ENCODE assay signal across 12 mouse cellular contexts in the genomic region with DNA sequence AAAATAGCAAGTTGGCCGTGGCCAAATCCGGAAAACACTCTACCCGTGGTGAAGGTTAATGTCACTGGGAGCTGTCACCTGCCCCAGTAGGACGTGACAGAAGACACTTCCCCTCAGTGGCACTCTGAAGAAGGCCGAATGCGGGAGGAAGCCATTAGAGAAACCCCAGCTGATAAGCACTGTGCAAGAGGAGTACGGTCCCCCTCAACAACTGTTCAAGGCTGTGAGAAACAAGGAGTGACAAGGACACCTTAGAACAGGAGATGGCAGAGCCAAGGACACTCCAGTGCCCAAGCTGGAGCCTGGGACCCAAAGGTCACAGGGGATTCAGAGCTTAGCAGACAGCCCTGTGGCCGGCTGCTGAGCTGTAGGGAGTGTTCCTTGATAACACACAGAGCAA. TPM values are rescaled to one million over a fixed set of nuclear protein-coding genes. Genes with fewer than 3 reads are reported as not detected.
DNase-seq lines count a peak whose midpoint lies in the region; ATAC-seq lines count a peak whose summit lies in the region.
"Had no signal": no experiment of that assay in that cellular context is flagged by ENCODE, and none has a peak within 500 bp of the region (broad histone marks: within the 10 kb centered on the region; RNA-seq: fewer than 3 reads in every experiment).

No protein-coding gene starts in this region.

- ATAC-seq in liver, embryonic 11.5 days (replicated peaks; ENCODE audit: low FRiP score) = no peak
- ATAC-seq: forebrain, embryonic 16.5 days had no signal

- H3K36me3 ChIP-seq in liver, embryonic 11.5 days (ENCODE audit: control insufficient read depth, insufficient read depth, low read length) = no peaks in the 10 kb centered on the region
- H3K36me3 ChIP-seq: limb, embryonic 10.5 days; stomach, embryonic 15.5 days had no signal

- no peak overlapping the region for H3K27ac ChIP-seq in liver, embryonic 11.5 days (ENCODE audit: low read depth, low read length)
- H3K27ac ChIP-seq: limb, embryonic 10.5 days; stomach, embryonic 15.5 days had no signal

- peaks cover 6% of the 10 kb centered on the region; the same call in 1 of the 2 replicates for H3K4me1 ChIP-seq in liver, embryonic 11.5 days (replicated peaks; ENCODE audit: control insufficient read depth, insufficient read depth, low read length)

- intact Hi-C loops in gastrocnemius, postnatal 14 days (cut with DNase I; ENCODE audit: low total_unique reads) = no loop called here
- intact Hi-C loops in heart, postnatal 10 days (cut with DNase I) = loop anchor here (5.0 kb wide), 1 partner anchor 99 kb away; no protein-coding TSS in a partner anchor
- intact Hi-C loops in left cerebral cortex, postnatal 14 days (cut with DNase I) = loop anchor here (5.0 kb wide), 1 partner anchor 224 kb away; no protein-coding TSS in a partner anchor

- no peak overlapping the region for H3K9ac ChIP-seq in liver, embryonic 11.5 days (ENCODE audit: low read depth, low read length)
- H3K9ac ChIP-seq: stomach, embryonic 15.5 days had no signal

- WGBS in liver, embryonic 11.5 days = 10% methylated on average over 8 of the region's 8 CpGs

- H3K9me3 ChIP-seq in liver, embryonic 11.5 days (ENCODE audit: control insufficient read depth, low read length) = no peaks in the 10 kb centered on the region
- H3K9me3 ChIP-seq: limb, embryonic 10.5 days; stomach, embryonic 15.5 days had no signal

- no peak overlapping the region for H3K4me3 ChIP-seq in liver, embryonic 11.5 days (ENCODE audit: low read depth, low read length)
- H3K4me3 ChIP-seq: limb, embryonic 10.5 days; stomach, embryonic 15.5 days had no signal

- H3K27me3 ChIP-seq in liver, embryonic 11.5 days (replicated peaks; ENCODE audit: control insufficient read depth, insufficient read depth, low read length) = no peaks in the 10 kb centered on the region
- H3K27me3 ChIP-seq: stomach, embryonic 15.5 days had no signal

- DNase-seq in liver, embryonic 11.5 days (ENCODE audit: low spot score) = no peak
- no peak for DNase-seq in liver
- peak; percentile 23 for DNase-seq in gastrocnemius, postnatal 14 days
- DNase-seq in heart, postnatal 10 days = peak; percentile 73 to 77
- DNase-seq in spleen, postnatal 36 days (ENCODE audit: low spot score in 2 of 2) = peak; percentile 67 to 73
- no peak for DNase-seq in left cerebral cortex, postnatal 14 days (ENCODE audit: low spot score in 2 of 2)
- DNase-seq in frontal cortex, postnatal 14 days (ENCODE audit: low spot score in 2 of 2) = no peak
- DNase-seq in layer of hippocampus, adult 11-12 months (ENCODE audit: low spot score) = no peak
- DNase-seq: kidney, adult 9 months had no signal

- H3K4me2 ChIP-seq in liver, embryonic 11.5 days = peak overlapping the region; percentile 13
- H3K4me2 ChIP-seq: stomach, embryonic 15.5 days had no signal

RNA-seq across cellular contexts. Expression of a gene that starts 2.5 kb away (rescaled TPM):
- 0.07 and 0.17 TPM in 2 replicates for polyA plus RNA-seq in liver, embryonic 11.5 days (2014; fragmentation: Nextera tagmentation; extraction: Ambion mirVana)
- total RNA-seq in gastrocnemius, postnatal 14 days (2021) = not detected
- total RNA-seq in heart, postnatal 10 days (2021) = under 1 TPM in 1 of 2 experiments, not detected in 1; 0.07 TPM
- under 1 TPM; 0.15 to 0.68 TPM for total RNA-seq in left cerebral cortex, postnatal 14 days (2021)
- polyA plus RNA-seq: forebrain, embryonic 16.5 days; limb, embryonic 10.5 days had no signal

RNA-seq across cellular contexts. Expression of a gene that starts 58.1 kb away (rescaled TPM):
- 1.1 and 1.3 TPM in 2 replicates for polyA plus RNA-seq in liver, embryonic 11.5 days (2014; fragmentation: Nextera tagmentation; extraction: Ambion mirVana)
- total RNA-seq in gastrocnemius, postnatal 14 days (2021) = 1 to 10 TPM; 1.0 to 1.5 TPM
- 1 to 10 TPM; 3.2 to 3.4 TPM for total RNA-seq in heart, postnatal 10 days (2021)
- 100 to 1,000 TPM; 352 to 365 TPM for total RNA-seq in left cerebral cortex, postnatal 14 days (2021)

Comparison
In these comparisons a context has a peak if more than half of its experiments do, and no peak if none do; other contexts are left out.
1. DNase-seq: peak in gastrocnemius, postnatal 14 days (single experiment), heart, postnatal 10 days (2 of 2) and spleen, postnatal 36 days (2 of 2); none in liver, embryonic 11.5 days (single experiment), liver (single experiment), left cerebral cortex, postnatal 14 days (0 of 2), frontal cortex, postnatal 14 days (0 of 2) and layer of hippocampus, adult 11-12 months (single experiment).
2. RNA of a gene that starts 58.1 kb away (total RNA-seq): 352 to 365 TPM in left cerebral cortex, postnatal 14 days; 3.2 to 3.4 TPM in heart, postnatal 10 days and 1.0 to 1.5 TPM in gastrocnemius, postnatal 14 days; every median in the first group is over 10 times any median in the second.